Mouse (Mus musculus): Measurements from ENCODE around the gene Gm21992.

- TF ChIP-seq CTCF (IDR thresholded peaks at IDR 0.05; ENCODE audit: extremely low read depth, insufficient read depth, low read length) (no peak), POLR2A (IDR thresholded peaks at IDR 0.05; ENCODE audit: extremely low read depth, insufficient read depth, low read length) (no peak)
Observed at GRCm38 (mm10) chr19:4840848-4841247, 29.4 kb upstream of the Gm21992 start.

Data from cortical plate, adult 2 months (tissue).